Mouse (Mus musculus) layer of hippocampus, adult 9-10 months (tissue): ENCODE results near the gene Scarf1.

Experiments
- DNase-seq: peaks from one replicate; pipeline ENCODE4 v3.0.0; 2022; ENCODE audit warnings: low spot score

Scarf1 gene

DNA sequence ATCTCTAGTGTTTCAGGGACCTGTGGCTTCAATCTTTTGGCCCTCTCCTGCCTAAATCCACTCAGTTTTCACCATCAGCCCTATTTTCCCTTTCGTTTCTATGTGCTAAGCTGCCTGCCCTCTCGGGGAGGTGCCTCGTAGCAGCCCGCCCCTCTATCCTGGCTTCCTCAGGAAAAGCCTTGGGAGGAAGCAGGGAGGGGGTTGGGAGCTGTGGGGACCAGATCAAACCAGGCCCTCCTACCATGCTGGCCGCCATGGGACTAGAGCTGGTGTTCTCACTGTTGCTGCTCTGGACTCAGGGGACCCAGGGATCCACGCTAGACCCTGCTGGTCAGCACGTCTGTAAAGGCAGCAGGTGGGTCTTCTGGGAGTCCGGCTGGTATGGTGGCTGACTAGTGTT is at the start of gene Scarf1:
Gene Scarf1, plus strand, starts transcription at position 205 of the 400 bp plus-strand sequence.
- no peak for DNase-seq

DNA sequence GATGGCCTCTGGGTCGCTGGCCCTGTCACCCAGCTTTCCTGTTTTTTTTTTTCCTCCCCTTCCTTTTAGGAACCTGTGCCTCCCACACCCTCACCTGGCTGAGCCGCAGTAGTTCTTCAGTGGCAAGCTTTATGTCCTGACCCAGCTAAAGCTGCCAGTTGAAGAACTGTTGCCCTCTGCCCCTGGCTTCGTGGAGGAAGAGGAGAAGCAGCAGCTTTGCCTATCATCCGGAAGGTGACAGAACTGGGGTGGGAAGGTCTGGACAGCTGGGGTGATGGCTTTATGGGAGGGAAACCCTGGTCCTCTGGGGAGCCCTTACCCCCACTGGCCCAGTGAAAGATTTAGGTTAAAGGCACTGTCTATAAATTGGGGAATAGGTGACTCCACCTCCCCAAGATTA is 49.7 kb upstream of the Scarf1 start:
- DNase-seq = no peak

DNA sequence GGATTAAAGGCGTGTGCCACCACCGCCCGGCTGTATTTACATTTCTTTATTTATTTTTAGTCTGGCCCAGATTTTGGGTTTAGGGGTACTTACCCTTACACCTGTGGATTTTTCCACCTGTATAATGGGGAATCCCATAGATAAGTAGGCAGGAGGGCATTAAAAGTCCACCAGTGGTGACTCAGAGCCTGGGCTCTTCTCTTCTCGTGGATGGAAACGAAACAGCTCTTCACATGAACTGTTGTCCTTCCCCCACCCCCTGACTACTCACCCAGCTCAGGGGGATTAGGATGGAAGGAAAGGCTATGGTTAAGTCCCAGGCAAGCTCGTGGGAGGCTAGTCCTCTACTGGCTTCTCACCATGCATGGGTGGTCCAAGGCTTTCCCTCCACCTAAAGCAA is 48.9 kb upstream of the Scarf1 start:
- no peak for DNase-seq

DNA sequence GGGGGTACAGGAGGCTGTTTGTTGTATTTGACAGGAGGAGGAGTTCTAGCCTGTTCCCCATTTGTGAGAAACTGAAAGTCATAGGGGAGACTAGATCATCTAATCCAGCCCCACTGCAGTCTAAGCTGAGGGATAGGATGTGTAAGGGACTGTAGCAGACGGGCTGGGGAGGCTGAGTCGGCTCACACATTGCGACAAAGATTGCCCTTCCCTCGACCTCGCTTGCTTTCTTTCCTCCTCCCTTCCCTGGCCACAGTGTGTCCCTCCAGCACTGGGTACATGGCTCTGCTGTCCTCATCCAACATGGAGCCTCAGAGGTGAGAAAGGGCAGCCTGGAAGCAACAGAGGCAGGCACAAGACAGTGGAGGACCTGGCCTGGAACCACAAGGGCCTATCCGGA is 48.3 kb upstream of the Scarf1 start:
- no peak for DNase-seq

DNA sequence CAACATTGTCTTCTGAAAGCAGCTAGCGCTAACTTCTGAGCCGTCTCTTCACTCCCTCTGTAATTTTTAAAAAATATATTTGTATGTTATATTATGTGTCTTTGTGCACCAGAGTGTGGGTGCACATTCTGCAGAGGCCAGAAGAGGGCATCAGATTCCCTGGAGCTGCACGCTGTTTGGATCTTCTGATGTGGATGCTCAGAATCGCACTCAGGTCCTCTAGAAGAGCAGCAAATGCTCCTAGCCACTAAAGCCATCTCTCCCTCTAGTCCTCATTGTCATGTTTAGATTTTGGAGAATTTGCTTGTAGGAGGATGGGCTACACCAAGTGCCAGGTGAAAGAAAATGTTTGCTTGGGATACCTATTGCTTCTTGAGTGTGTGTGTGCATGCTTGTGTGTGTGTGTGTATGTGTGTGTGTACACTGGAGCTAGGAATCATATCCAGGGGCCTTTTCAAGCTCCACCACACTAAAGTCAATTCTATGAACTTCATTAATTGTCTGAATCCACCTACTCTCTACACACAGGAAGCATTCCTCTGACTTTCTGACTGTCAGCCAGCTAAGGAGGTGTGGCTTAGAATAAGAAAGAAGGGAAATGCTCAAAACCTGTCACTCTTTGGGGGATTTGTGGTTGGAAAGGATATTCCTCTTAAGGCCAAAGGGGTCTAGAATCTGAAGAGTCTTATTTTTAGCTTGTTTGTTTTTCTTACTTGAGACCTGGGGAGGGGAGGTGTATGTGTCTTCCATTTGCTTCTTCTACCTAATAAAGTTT is 46.4 kb upstream of the Scarf1 start:
- DNase-seq = no peak

DNA sequence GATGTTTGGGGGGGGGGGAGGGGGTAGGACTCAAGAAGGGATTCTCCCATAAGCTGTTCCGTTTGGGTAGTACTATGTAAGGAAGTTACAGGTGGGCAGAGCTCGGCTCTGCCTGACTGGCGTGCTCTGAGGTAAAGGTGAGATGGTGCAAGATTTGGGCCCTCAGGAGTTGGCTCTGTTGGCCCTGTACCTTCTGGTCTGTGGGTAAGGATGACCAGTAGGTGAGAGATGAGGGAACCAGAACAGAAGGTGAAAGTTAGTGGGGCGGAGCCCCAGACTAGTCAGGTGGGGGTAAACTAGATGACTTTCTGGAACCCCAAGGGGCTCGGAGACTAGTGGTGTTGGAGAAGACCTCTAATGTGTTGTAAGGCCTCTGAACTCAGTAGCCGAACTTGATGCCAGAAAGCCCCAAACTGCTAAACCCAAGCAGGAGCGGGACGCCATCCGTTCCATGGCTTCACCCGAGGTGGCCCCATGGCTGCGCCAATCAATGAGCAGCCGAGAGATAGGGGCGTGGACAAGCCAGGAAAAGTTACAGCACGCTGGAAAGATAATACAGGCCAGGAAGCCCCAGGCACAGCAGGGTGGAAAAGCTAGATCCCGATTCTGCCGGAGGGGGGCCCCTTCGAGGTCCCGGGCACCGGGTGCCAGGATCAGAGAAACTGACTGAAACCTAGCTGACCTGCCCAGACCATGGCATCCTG is 45.7 kb upstream of the Scarf1 start:
- DNase-seq = no peak

DNA sequence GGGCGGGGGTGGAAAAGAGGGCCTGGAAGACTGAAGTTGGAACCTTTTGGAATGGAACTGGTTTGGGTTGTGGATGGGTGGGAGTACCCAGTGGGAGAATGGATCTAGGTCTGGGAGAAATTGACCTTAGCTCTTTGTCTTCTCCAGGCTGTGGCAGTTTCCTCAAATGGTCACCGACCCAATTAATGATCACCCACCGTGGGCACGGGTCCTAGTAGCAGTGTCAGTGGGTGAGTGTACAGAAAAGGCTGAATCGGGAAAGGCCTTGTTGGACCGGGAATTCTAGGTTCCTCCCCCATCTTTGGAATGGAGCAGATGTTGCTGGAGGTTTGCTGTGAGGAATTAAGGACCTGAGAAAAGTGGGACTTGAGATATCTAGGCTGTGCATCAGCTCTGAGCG is 44.9 kb upstream of the Scarf1 start:
- DNase-seq = no peak

DNA sequence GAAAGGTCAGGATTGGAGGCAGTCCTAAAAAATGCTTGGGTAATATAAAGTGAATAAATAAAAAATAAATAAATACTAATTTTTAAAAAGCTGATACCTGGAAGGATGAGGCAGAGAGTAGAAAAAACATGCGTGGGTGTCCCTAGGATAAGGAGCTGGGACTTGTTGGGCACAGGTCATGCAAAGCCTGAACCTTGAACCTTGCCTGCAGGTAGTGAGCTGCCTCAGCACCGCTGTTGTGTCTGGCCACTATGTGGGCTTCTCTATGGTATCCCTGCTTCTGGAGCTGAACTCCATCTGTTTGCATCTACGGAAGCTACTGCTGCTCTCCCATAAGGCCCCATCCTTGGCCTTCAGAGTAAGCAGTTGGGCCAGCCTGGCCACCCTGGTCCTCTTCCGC is 44.1 kb upstream of the Scarf1 start:
- DNase-seq = no peak

DNA sequence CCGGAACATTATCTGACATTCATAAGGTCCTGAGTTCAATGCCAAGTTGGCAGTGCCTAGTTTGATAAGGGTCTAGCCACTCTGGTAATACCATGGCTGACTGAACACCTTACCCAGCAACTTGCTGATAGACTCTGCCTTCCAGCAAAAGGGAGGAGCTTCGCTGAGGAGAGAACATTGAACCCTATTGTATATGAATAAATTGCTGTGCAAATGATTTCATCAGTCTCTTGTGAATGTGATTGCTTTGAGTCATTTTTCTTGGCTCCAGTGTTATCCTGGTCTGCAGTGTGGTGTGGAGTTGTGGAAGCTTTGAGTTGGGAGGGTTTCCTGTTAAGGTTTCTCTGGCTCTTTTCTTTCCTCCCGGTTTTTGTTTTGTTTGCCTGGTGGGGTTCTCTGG is 42.7 kb upstream of the Scarf1 start:
- no peak for DNase-seq

DNA sequence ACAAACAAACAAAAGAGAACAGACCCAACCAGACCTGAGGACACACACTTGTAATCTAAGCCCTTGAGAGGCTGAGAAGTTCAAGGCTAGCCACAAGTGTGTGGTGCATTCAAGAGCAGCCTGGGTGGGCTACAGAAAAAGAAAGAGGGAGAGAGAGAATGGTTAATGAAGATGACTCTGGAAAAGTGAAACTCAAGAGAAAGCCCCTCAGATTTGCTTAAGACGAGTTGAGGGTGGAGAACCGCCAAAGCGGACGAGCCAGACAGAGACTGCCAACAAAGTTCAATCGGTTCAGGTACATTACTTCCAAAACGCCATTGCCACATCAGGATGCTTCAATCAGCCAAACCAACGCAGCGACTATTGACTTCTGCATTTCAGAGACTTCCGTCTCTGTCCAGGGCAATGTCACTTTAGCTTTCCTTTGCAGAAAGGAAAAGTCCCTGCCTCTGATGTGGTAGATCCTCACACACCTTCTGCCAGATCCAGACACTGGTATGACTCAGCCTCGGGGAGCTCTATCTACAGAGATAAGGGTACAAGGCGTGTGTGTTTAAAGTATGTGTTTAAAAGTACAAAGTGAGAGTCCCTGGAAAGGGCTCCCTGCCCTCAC is 40.8 kb upstream of the Scarf1 start:
- no peak for DNase-seq

DNA sequence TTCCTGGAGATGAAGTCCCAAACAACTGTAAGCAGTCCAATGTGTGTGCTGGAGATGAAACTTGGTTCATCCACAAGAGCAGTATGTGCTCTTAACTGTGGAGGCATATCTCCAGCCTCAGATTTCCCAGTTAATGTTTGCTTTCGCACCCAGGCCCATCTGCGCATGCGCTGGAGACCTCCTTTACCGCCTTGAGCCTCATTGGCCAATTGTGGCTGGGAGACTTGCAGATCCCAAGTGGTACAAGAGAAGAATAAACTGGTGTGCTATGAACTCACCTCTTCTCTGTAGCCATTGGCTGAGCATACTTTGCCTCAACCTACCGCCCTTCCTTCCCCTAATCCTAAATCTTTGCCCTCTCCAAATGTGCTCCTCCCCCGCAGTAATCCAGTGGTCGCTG is 40.0 kb upstream of the Scarf1 start:
- DNase-seq = no peak

DNA sequence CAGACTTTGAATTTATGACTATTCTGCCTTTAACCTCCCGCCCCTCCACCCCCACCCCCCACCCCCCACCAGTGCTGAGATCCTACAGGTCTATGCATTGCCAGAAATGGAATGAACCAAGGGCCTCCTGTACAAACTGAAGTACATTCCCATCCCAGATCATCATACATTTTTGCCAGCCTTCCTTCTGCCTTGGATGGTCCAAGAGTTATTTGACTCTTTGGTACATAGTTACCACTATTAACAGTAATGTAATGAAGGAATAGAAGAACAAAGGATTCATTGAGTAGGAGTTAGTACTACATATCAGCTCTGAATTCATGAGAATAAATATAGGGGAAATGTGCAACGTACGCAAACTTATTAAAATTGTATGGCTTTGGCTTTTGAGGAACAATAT is 27.1 kb upstream of the Scarf1 start:
- DNase-seq = no peak

DNA sequence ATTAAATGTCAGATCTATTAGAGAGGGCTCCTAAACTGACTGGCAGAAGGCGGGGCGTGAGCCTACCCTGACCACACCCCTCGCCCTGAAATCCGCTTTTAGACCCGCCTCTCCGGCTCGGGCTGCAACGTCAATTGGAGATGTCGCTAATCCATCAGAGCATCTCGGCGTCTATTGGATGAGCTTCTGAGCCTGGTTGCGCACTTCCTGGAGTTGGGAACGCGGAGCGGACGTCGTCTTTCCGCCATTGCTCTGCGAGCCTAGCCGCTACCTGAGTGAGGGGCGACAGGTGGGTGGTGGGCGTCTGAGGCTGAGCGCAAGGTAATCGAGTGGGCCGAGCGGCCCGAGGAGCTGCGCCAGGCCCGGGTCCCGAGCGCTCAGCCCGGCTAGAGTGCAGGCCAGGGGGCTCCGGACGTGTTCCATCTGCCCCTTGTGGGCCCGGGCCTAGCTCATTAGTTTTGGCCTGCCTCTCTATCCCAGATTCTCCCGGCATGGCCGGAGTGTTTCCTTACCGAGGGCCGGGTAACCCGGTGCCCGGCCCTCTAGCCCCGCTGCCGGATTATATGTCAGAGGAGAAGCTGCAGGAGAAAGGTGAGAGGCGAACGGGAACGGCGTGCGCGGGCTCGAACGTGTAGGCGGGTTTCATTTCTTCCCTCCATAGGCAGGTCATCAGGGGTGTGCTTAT is 26.6 kb upstream of the Scarf1 start, which contains the start of gene Prpf8:
Gene Prpf8, plus strand, starts transcription at position 216 of the 685 bp plus-strand sequence.
- peak; percentile 99 for DNase-seq

DNA sequence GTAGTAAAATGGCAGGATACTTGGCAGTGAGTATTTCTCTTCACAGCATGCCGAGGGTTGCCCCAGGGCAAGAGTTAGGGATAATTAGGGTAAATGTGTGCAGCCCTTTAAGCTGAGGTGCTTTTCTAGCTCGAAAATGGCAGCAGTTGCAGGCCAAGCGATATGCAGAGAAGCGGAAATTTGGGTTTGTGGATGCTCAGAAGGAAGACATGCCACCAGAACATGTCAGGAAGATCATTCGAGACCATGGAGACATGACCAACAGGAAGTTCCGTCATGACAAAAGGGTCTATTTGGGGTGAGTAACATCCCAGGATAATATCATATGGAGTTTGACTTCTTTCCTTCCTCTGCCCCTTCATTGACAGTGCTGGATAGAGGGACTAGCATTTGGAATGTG is 25.8 kb upstream of the Scarf1 start:
- DNase-seq = no peak

DNA sequence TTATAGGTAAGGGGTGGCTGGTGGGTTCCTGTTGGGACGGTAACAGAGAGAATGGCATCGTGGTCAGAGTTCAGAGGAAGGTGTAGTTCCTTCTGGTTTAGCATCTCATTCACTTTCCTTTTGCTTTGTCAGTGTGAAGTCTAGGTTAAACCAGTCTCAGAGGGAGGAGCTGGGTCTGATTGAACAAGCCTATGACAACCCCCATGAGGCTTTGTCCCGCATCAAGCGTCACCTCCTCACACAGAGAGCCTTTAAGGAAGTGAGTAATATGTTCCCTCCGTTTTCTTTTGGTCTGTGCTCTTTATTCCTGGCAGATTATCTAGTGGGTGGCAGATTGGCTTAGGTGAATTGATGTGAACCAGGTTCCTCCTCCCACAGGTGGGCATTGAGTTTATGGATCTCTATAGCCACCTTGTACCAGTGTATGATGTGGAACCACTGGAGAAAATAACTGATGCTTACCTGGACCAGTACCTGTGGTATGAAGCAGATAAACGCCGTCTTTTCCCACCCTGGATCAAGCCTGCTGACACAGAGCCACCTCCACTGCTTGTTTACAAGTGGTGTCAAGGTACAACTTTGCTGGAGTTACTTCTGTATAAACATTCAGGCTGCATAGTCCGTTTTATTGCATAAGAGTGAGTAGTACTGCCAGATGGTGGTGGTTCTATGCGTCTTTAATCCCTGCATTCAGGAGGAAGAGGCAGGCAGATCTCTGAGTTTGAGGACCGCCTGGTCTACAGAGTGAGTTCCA is 18.9 kb upstream of the Scarf1 start:
- no peak for DNase-seq

DNA sequence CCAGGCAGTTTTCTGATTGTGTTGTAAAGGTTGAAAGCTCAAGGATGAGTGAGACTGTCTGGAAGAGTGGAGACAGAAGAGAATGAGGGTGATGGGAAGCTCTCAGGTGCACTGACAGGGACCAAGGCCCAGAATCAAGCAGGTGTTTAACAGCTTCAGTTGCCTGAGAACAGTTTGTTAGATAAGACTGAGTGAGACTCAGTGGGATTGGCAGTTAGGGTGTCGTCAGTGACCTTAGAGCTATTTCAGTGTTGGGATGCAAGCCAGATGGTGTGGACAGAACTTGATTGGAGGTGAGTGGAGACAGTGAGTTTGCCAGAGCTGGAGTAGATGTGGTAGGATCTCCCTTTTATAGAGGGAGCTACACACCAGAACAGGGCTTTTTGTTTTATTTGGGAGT is 15.2 kb upstream of the Scarf1 start:
- no peak for DNase-seq

DNA sequence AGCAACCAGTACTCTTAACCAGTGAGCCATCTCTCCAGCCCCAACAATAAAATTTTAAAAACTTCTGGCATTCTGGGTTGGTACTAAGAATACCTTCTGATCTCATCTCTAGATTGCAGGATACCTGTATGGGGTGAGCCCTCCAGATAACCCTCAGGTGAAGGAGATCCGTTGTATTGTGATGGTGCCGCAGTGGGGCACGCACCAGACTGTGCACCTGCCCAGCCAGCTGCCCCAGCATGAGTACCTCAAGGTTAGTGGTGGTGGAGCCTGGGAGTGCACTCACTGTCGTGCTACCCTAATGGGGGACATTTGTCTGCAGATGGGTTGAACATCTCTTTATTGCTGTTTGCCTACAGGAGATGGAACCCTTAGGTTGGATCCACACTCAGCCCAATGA is 5.2 kb upstream of the Scarf1 start:
- no peak for DNase-seq

DNA sequence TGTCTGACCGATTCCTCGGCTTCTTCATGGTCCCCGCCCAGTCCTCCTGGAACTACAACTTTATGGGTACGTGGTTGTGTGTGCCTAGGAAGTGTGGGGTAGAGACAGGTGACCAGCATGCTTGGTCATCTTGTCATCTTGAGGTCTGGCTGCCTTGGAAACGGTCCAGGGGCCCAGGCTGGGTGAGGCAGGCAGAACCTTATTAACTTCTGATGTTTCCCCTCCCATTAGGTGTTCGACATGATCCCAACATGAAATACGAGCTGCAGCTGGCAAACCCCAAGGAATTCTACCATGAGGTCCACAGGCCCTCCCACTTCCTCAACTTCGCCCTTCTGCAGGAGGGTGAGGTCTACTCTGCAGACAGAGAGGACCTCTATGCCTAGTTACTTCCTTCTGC is 4.4 kb upstream of the Scarf1 start:
- DNase-seq = no peak

DNA sequence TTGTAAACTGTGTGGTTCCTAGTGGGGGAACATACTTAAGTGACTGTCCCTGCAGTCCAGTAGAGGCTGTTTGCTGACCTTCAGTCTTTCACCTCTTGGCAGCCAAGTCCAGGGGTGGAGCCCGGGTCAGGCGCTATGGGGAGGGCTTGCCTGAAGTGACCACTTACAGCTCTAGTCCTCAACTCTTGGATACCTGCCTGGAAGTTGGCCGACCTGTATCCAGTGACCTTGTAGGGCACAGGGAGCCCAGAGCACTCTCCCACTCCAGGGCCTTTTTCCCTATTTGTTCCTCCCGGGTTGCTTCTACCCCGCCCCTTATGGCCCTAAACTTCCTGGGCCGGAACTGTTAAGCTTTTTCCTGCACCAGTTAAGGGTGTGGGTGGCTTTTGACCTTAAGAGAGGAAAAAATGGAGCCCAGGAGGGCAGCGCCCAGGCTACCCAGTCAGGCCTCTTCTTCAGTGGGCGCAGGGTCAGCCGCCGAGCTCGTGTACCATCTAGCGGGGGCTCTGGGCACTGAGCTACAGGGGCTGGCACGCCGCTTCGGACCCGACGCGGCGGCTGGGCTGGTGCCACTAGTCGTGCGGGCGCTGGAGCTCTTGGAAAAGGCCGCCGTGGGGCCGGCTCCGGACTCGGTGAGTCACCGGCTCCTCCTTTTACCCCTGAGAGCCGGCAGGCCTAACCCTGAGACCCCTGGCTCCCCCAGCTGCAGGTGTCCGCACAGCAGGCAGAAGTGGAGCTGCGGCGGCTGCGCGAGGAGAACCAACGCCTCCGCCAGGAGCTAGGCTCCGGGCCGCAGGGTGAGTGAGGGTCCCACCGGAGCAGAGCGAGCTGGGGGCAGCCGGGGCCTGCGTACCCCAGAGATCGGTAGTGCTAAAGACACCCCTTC is 3.4 kb upstream of the Scarf1 start, which contains the start of gene Rilp:
Gene Rilp, plus strand, starts transcription at position 354 of the 886 bp plus-strand sequence.
- no peak for DNase-seq

DNA sequence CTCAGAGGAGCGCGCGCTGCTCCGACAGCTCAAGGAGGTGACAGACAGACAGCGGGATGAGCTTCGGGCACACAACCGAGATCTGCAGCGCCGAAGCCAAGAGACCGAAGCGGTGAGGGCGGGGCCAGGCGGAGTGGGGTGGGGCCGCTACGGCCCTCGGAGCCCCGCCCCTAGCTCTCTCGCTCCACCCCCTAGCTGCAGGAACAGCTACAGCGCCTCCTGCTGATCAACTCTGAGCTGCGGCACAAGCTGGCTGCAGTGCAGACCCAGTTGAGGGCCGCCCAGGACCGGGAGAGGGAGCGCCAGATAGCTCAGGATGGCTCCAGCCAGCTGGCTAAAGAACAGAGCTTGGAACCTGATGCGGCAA is 2.7 kb upstream of the Scarf1 start:
- DNase-seq = peak; percentile 58

DNA sequence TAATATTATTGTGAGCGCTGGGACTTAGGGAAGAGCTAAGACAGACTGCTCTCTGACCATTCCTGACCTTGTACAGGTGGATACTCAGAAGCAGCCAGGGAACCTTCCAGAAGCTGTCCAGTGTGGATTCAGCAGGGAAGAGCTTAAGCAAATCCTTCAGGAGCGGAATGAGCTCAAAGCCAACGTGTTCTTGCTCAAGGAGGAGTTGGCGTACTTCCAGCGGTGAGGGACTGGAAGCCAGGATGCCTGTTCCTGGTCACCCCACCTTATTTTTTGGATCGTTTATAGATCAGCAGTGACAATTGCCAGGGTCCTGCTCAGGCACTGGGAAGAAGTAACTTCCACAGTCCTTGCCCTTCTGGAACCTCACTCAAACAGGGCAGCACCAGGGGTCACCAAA is 2.1 kb upstream of the Scarf1 start:
- no peak for DNase-seq
